Mouse (Mus musculus): ENCODE measurements around the gene Pdzd2. TPM values are rescaled to one million over a fixed set of nuclear protein-coding genes. Genes with fewer than 3 reads are reported as not detected.

Gene Pdzd2
- polyA plus RNA-seq, 1 experiment: 2.4 TPM

GRCm38 (mm10) chr15:12617220-12617619 is 122.5 kb downstream of the Pdzd2 start:
- TF ChIP-seq CTCF (IDR thresholded peaks at IDR 0.05; ENCODE audit: extremely low read depth, insufficient read length, insufficient replicate concordance, low read depth, low read length) (no peak), POLR2A (IDR thresholded peaks at IDR 0.05; ENCODE audit: low read depth, low read length) (no peak)
- H3K36me3 ChIP-seq (ENCODE audit: control insufficient read depth, insufficient read depth, low read length): no peaks in the 10 kb centered on the region
- 54% methylated on average over 8 of the region's 8 CpGs for WGBS
- peaks cover 5% of the 10 kb centered on the region; the same call in 1 of the 2 replicates for H3K4me1 ChIP-seq (ENCODE audit: control insufficient read depth, insufficient read depth, insufficient read length, low read length)
- no peak overlapping the region for H3K27ac ChIP-seq (ENCODE audit: insufficient read depth, low read depth, low read length)
- H3K4me3 ChIP-seq (ENCODE audit: low read depth, low read length): no peak overlapping the region; the same call in 1 of the 2 replicates
- no peaks in the 10 kb centered on the region for H3K27me3 ChIP-seq (ENCODE audit: control insufficient read depth, insufficient read depth, low read length)

GRCm38 (mm10) chr15:12614944-12615878 is 124.5 kb downstream of the Pdzd2 start:
- TF ChIP-seq POLR2A (IDR thresholded peaks at IDR 0.05; ENCODE audit: low read depth, low read length) (no peak), CTCF (IDR thresholded peaks at IDR 0.05; ENCODE audit: extremely low read depth, insufficient read length, insufficient replicate concordance, low read depth, low read length) (no peak)
- H3K27ac ChIP-seq (ENCODE audit: insufficient read depth, low read depth, low read length): no peak overlapping the region
- WGBS: 56% methylated on average over 20 of the region's 20 CpGs

GRCm38 (mm10) chr15:12614011-12614410 is 125.7 kb downstream of the Pdzd2 start:
- no peak overlapping the region for H3K27ac ChIP-seq (ENCODE audit: insufficient read depth, low read depth, low read length)
- H3K27me3 ChIP-seq (ENCODE audit: control insufficient read depth, insufficient read depth, low read length): no peaks in the 10 kb centered on the region
- no peaks in the 10 kb centered on the region for H3K36me3 ChIP-seq (ENCODE audit: control insufficient read depth, insufficient read depth, low read length)
- H3K4me1 ChIP-seq (ENCODE audit: control insufficient read depth, insufficient read depth, insufficient read length, low read length): peaks cover 5% of the 10 kb centered on the region; the same call in 1 of the 2 replicates
- no peak for TF ChIP-seq CTCF (IDR thresholded peaks at IDR 0.05; ENCODE audit: extremely low read depth, insufficient read length, insufficient replicate concordance, low read depth, low read length)
- no peak for TF ChIP-seq POLR2A (IDR thresholded peaks at IDR 0.05; ENCODE audit: low read depth, low read length)
- 70% methylated on average over 9 of the region's 9 CpGs for WGBS
- no peak overlapping the region for H3K4me3 ChIP-seq (ENCODE audit: low read depth, low read length)

More at GRCm38 (mm10) chr15:12614944-12615878, 124.5 kb downstream of the Pdzd2 start:
- Histone ChIP-seq H3K4me3 (ENCODE audit: low read depth, low read length) (no peak overlapping the region), H3K27me3 (ENCODE audit: control insufficient read depth, insufficient read depth, low read length) (no peaks in the 10 kb centered on the region), H3K36me3 (ENCODE audit: control insufficient read depth, insufficient read depth, low read length) (no peaks in the 10 kb centered on the region), H3K4me1 (ENCODE audit: control insufficient read depth, insufficient read depth, insufficient read length, low read length) (peaks cover 5% of the 10 kb centered on the region; the same call in 1 of the 2 replicates)

GRCm38 (mm10) chr15:12612944-12613675 is 126.6 kb downstream of the Pdzd2 start:
- Histone ChIP-seq H3K27ac (ENCODE audit: insufficient read depth, low read depth, low read length) (no peak overlapping the region), H3K4me3 (ENCODE audit: low read depth, low read length) (no peak overlapping the region), H3K36me3 (ENCODE audit: control insufficient read depth, insufficient read depth, low read length) (no peaks in the 10 kb centered on the region), H3K4me1 (ENCODE audit: control insufficient read depth, insufficient read depth, insufficient read length, low read length) (peaks cover 5% of the 10 kb centered on the region; the same call in 1 of the 2 replicates), H3K27me3 (ENCODE audit: control insufficient read depth, insufficient read depth, low read length) (no peaks in the 10 kb centered on the region)
- 37% methylated on average over 7 of the region's 7 CpGs for WGBS
- TF ChIP-seq CTCF (IDR thresholded peaks at IDR 0.05; ENCODE audit: extremely low read depth, insufficient read length, insufficient replicate concordance, low read depth, low read length): no peak
- TF ChIP-seq POLR2A (IDR thresholded peaks at IDR 0.05; ENCODE audit: low read depth, low read length): no peak

GRCm38 (mm10) chr15:12608090-12608489 is 131.6 kb downstream of the Pdzd2 start:
- TF ChIP-seq POLR2A (IDR thresholded peaks at IDR 0.05; ENCODE audit: low read depth, low read length) (no peak), CTCF (IDR thresholded peaks at IDR 0.05; ENCODE audit: extremely low read depth, insufficient read length, insufficient replicate concordance, low read depth, low read length) (no peak)
- Histone ChIP-seq H3K27ac (ENCODE audit: insufficient read depth, low read depth, low read length) (no peak overlapping the region), H3K4me1 (ENCODE audit: control insufficient read depth, insufficient read depth, insufficient read length, low read length) (no peaks in the 10 kb centered on the region), H3K36me3 (ENCODE audit: control insufficient read depth, insufficient read depth, low read length) (no peaks in the 10 kb centered on the region), H3K4me3 (ENCODE audit: low read depth, low read length) (no peak overlapping the region), H3K27me3 (ENCODE audit: control insufficient read depth, insufficient read depth, low read length) (no peaks in the 10 kb centered on the region)
- WGBS: 77% methylated on average over 6 of the region's 6 CpGs

GRCm38 (mm10) chr15:12606306-12606705 is 133.4 kb downstream of the Pdzd2 start:
- H3K4me1 ChIP-seq (ENCODE audit: control insufficient read depth, insufficient read depth, insufficient read length, low read length): no peaks in the 10 kb centered on the region
- H3K36me3 ChIP-seq (ENCODE audit: control insufficient read depth, insufficient read depth, low read length): no peaks in the 10 kb centered on the region
- H3K27ac ChIP-seq (ENCODE audit: insufficient read depth, low read depth, low read length): no peak overlapping the region
- no peak overlapping the region for H3K4me3 ChIP-seq (ENCODE audit: low read depth, low read length)
- H3K27me3 ChIP-seq (ENCODE audit: control insufficient read depth, insufficient read depth, low read length): no peaks in the 10 kb centered on the region
- TF ChIP-seq POLR2A (IDR thresholded peaks at IDR 0.05; ENCODE audit: low read depth, low read length) (no peak), CTCF (IDR thresholded peaks at IDR 0.05; ENCODE audit: extremely low read depth, insufficient read length, insufficient replicate concordance, low read depth, low read length) (no peak)
- WGBS: 55% methylated on average over 9 of the region's 9 CpGs
